Mouse (Mus musculus) erythroblast, embryonic 14.5 days (primary cell): ENCODE data around the gene Gm17304.

Source experiments
- GATA1 ChIP-seq: IDR thresholded peaks from 2 replicates; pipeline ENCODE4 v1.6.1; 2012; ENCODE audit warnings: low read length, inconsistent platforms, mixed read lengths
- TAL1 ChIP-seq: IDR thresholded peaks from 3 replicates; pipeline ENCODE4 v1.6.1; 2012; ENCODE audit warnings: low read length, inconsistent platforms, mixed read lengths

DNA sequence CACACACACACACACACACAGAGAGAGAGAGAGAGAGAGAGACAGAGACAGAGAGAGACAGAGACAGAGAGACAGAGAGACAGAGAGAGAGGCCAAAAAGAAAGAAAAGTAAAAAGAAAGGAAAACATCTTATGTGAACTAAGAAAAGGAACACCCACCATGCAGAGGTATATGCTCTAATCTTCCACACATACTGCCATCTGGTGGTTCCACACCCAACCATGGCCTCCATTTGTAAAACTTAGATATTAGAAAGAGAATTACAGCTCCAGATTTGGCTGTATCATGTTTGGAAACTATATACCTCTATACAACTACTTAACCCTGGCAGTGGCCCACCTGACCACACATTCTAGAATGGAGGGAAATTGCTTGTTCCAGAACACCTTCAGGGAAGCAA, 14.5 kb upstream of the Gm17304 start:
- no peak for TF ChIP-seq GATA1
- no peak for TF ChIP-seq TAL1
